Mouse (Mus musculus): Measurements from ENCODE around the gene Pmpcb. TPM values are rescaled to one million over a fixed set of nuclear protein-coding genes. Genes with fewer than 3 reads are reported as not detected.
"Not testable (repeated sequence)": the region's sequence is repeated elsewhere in the genome, so short reads cannot be mapped to it uniquely, and the experiment has no call there.

The Pmpcb gene
- polyA plus RNA-seq (2012; rRNA removed) = 29.3 and 34.0 TPM in 2 replicates

GRCm38 (mm10) chr5:21736956-21737585 is at the start of gene Pmpcb:
TSS of gene Pmpcb (plus strand) at chr5:21737141.
- H3K4me3 ChIP-seq (ENCODE audit: control insufficient read depth, insufficient read depth, low read length) = peak within 1 kb of the TSS; percentile 89
- H3K27ac ChIP-seq (ENCODE audit: control insufficient read depth, insufficient read depth, low read length) = peak within 1 kb of the TSS; percentile 3; the same call in 1 of the 2 replicates
- 0% methylated on average over 42 of the region's 42 CpGs for WGBS
- TF ChIP-seq POLR2A (IDR thresholded peaks at IDR 0.05; ENCODE audit: control insufficient read depth, extremely low read depth, insufficient read depth, low read length, poor library complexity) (peak; percentile 48; the same call in 1 of the 2 replicates), CTCF (IDR thresholded peaks at IDR 0.05; ENCODE audit: borderline replicate concordance, control insufficient read depth, extremely low read depth, insufficient read depth, low read length, poor library complexity) (peak; percentile 85)
- no peaks in the 10 kb centered on the region for H3K27me3 ChIP-seq (ENCODE audit: control insufficient read depth, insufficient read depth, low read length)
- DNase-seq = peak; percentile 89
- peaks cover 5% of the 10 kb centered on the region for H3K4me1 ChIP-seq (replicated peaks; ENCODE audit: control insufficient read depth, insufficient read depth, low read length)
- peaks cover 17% of the 10 kb centered on the region for H3K36me3 ChIP-seq (ENCODE audit: control insufficient read depth, insufficient read depth, low read length)

- H3K36me3 ChIP-seq (ENCODE audit: control insufficient read depth, insufficient read depth, low read length) = no peaks in the 10 kb centered on the region
- no peak overlapping the region for H3K27ac ChIP-seq (ENCODE audit: control insufficient read depth, insufficient read depth, low read length)
- H3K27me3 ChIP-seq (ENCODE audit: control insufficient read depth, insufficient read depth, low read length) = no peaks in the 10 kb centered on the region
- no peak for TF ChIP-seq CTCF (IDR thresholded peaks at IDR 0.05; ENCODE audit: borderline replicate concordance, control insufficient read depth, extremely low read depth, insufficient read depth, low read length, poor library complexity)
- no peak for TF ChIP-seq POLR2A (IDR thresholded peaks at IDR 0.05; ENCODE audit: control insufficient read depth, extremely low read depth, insufficient read depth, low read length, poor library complexity)
- H3K4me1 ChIP-seq (replicated peaks; ENCODE audit: control insufficient read depth, insufficient read depth, low read length) = no peaks in the 10 kb centered on the region
- WGBS = 96% methylated on average over 5 of the region's 5 CpGs
- DNase-seq = no peak
- no peak overlapping the region for H3K4me3 ChIP-seq (ENCODE audit: control insufficient read depth, insufficient read depth, low read length)
Observed at GRCm38 (mm10) chr5:21692230-21692629, 44.7 kb upstream of the Pmpcb start.

GRCm38 (mm10) chr5:21693372-21693870 is 43.5 kb upstream of the Pmpcb start:
- no peaks in the 10 kb centered on the region for H3K27me3 ChIP-seq (ENCODE audit: control insufficient read depth, insufficient read depth, low read length)
- TF ChIP-seq POLR2A (IDR thresholded peaks at IDR 0.05; ENCODE audit: control insufficient read depth, extremely low read depth, insufficient read depth, low read length, poor library complexity) = no peak
- TF ChIP-seq CTCF (IDR thresholded peaks at IDR 0.05; ENCODE audit: borderline replicate concordance, control insufficient read depth, extremely low read depth, insufficient read depth, low read length, poor library complexity) = no peak
- H3K36me3 ChIP-seq (ENCODE audit: control insufficient read depth, insufficient read depth, low read length) = no peaks in the 10 kb centered on the region
- H3K27ac ChIP-seq (ENCODE audit: control insufficient read depth, insufficient read depth, low read length) = no peak overlapping the region
- H3K4me1 ChIP-seq (replicated peaks; ENCODE audit: control insufficient read depth, insufficient read depth, low read length) = no peaks in the 10 kb centered on the region
- no peak overlapping the region for H3K4me3 ChIP-seq (ENCODE audit: control insufficient read depth, insufficient read depth, low read length)
- 29% methylated on average over 3 of the region's 3 CpGs for WGBS
- DNase-seq = no peak

- Histone ChIP-seq H3K27ac (ENCODE audit: control insufficient read depth, insufficient read depth, low read length) (no peak overlapping the region), H3K4me3 (ENCODE audit: control insufficient read depth, insufficient read depth, low read length) (no peak overlapping the region), H3K4me1 (replicated peaks; ENCODE audit: control insufficient read depth, insufficient read depth, low read length) (no peaks in the 10 kb centered on the region), H3K36me3 (ENCODE audit: control insufficient read depth, insufficient read depth, low read length) (no peaks in the 10 kb centered on the region), H3K27me3 (ENCODE audit: control insufficient read depth, insufficient read depth, low read length) (no peaks in the 10 kb centered on the region)
- no peak for DNase-seq
- 69% methylated on average over 3 of the region's 3 CpGs for WGBS
- no peak for TF ChIP-seq CTCF (IDR thresholded peaks at IDR 0.05; ENCODE audit: borderline replicate concordance, control insufficient read depth, extremely low read depth, insufficient read depth, low read length, poor library complexity)
- TF ChIP-seq POLR2A (IDR thresholded peaks at IDR 0.05; ENCODE audit: control insufficient read depth, extremely low read depth, insufficient read depth, low read length, poor library complexity) = no peak
Observed at GRCm38 (mm10) chr5:21694854-21695490, 42.0 kb upstream of the Pmpcb start.

GRCm38 (mm10) chr5:21699555-21699954 is 37.4 kb upstream of the Pmpcb start:
- not testable (repeated sequence) for H3K36me3 ChIP-seq (ENCODE audit: control insufficient read depth, insufficient read depth, low read length); H3K4me1 ChIP-seq (replicated peaks; ENCODE audit: control insufficient read depth, insufficient read depth, low read length); DNase-seq; H3K27me3 ChIP-seq (ENCODE audit: control insufficient read depth, insufficient read depth, low read length); H3K4me3 ChIP-seq (ENCODE audit: control insufficient read depth, insufficient read depth, low read length); H3K27ac ChIP-seq (ENCODE audit: control insufficient read depth, insufficient read depth, low read length)
- 91% methylated on average over 3 of the region's 3 CpGs for WGBS

- no peak for DNase-seq
- H3K27ac ChIP-seq (ENCODE audit: control insufficient read depth, insufficient read depth, low read length) = no peak overlapping the region
- 0 out of 2 replicates have a peak, but pooled peaks cover 3% of the 10 kb centered on the region for H3K4me1 ChIP-seq (replicated peaks; ENCODE audit: control insufficient read depth, insufficient read depth, low read length)
- H3K36me3 ChIP-seq (ENCODE audit: control insufficient read depth, insufficient read depth, low read length) = no peaks in the 10 kb centered on the region
- TF ChIP-seq CTCF (IDR thresholded peaks at IDR 0.05; ENCODE audit: borderline replicate concordance, control insufficient read depth, extremely low read depth, insufficient read depth, low read length, poor library complexity) = no peak
- TF ChIP-seq POLR2A (IDR thresholded peaks at IDR 0.05; ENCODE audit: control insufficient read depth, extremely low read depth, insufficient read depth, low read length, poor library complexity) = no peak
- no peaks in the 10 kb centered on the region for H3K27me3 ChIP-seq (ENCODE audit: control insufficient read depth, insufficient read depth, low read length)
- H3K4me3 ChIP-seq (ENCODE audit: control insufficient read depth, insufficient read depth, low read length) = no peak overlapping the region
- WGBS = 57% methylated on average over 10 of the region's 10 CpGs
Observed at GRCm38 (mm10) chr5:21700272-21700821, 36.6 kb upstream of the Pmpcb start.

Data from thymus, adult 2 months (tissue).